Mouse (Mus musculus) neural tube, embryonic 12.5 days (tissue): ENCODE results near the gene Ppp1r9a. TPM values are rescaled to one million over a fixed set of nuclear protein-coding genes. Genes with fewer than 3 reads are reported as not detected.

Source experiments
- ATAC-seq: fragments of 200-750 bp; cut with Nextera tagmentation; 2 replicates; pipeline ENCODE4 v1.8.0; 2017; ENCODE audit warnings: low read depth, mild to moderate bottlenecking, moderate TSS enrichment, moderate library complexity; ENCODE audit not compliant: low FRiP score
- H3K27ac ChIP-seq: fragments of 300-500 bp; sonication (generic); 2 replicates; pipeline ENCODE4 v1.5.1; 2016
- H3K27me3 ChIP-seq: fragments of 300-500 bp; sonication (generic); replicated peaks from 2 replicates; pipeline ENCODE4 v1.6.1; 2016; ENCODE audit warnings: mild to moderate bottlenecking
- H3K36me3 ChIP-seq: fragments of 300-500 bp; sonication (generic); 2 replicates; pipeline ENCODE4 v1.6.1; 2016; ENCODE audit warnings: mild to moderate bottlenecking
- H3K4me1 ChIP-seq: fragments of 300-500 bp; sonication (generic); 2 replicates; pipeline ENCODE4 v1.6.1; 2016
- H3K4me2 ChIP-seq: fragments of 300-500 bp; sonication (generic); replicated peaks from 2 replicates; pipeline ENCODE4 v1.6.1; 2016; ENCODE audit warnings: mild to moderate bottlenecking
- H3K4me3 ChIP-seq: fragments of 300-500 bp; sonication (generic); 2 replicates; pipeline ENCODE4 v1.5.1; 2016
- H3K9ac ChIP-seq: fragments of 300-500 bp; sonication (generic); 2 replicates; pipeline ENCODE4 v1.6.1; 2016; ENCODE audit warnings: mild to moderate bottlenecking
- H3K9me3 ChIP-seq: fragments of 300-500 bp; sonication (generic); 2 replicates; pipeline ENCODE4 v1.6.1; 2016; ENCODE audit warnings: mild to moderate bottlenecking
- WGBS: fragments of 180-500 bp; shearing (Covaris S2); methylation state at CpG from one replicate; pipeline ENCODE4 v1.1.7; 2016; 5-methylcytosine and 5-hydroxymethylcytosine counted together
- polyA plus RNA-seq: library from polyadenylated mRNA; unstranded; fragments of >200 nt; fragmentation: Nextera tagmentation; extraction: Ambion mirVana; gene quantifications from 2 replicates; pipeline ENCODE4 v1.2.1, GENCODE M21; 2016

Ppp1r9a gene
- polyA plus RNA-seq, 1 experiment from 2014 or later, result 24.8 TPM

GRCm38 (mm10) chr6:5159385-5159791 lies 256.7 kb downstream of the Ppp1r9a start:
- ATAC-seq, result no peak
- WGBS, result 88% methylated on average over 7 of the region's 7 CpGs
- H3K4me3 ChIP-seq, result no peak overlapping the region
- H3K27ac ChIP-seq, result no peak overlapping the region
- H3K9me3 ChIP-seq, result no peaks in the 10 kb centered on the region
- no peaks in the 10 kb centered on the region for H3K4me1 ChIP-seq
- H3K27me3 ChIP-seq, result no peaks in the 10 kb centered on the region
- H3K4me2 ChIP-seq, result no peak overlapping the region
- peaks cover 13% of the 10 kb centered on the region; the same call in 1 of the 2 replicates for H3K36me3 ChIP-seq
- no peak overlapping the region for H3K9ac ChIP-seq

- peaks cover 13% of the 10 kb centered on the region; the same call in 1 of the 2 replicates for H3K36me3 ChIP-seq
- no peak for ATAC-seq
- no peaks in the 10 kb centered on the region for H3K4me1 ChIP-seq
- H3K4me3 ChIP-seq, result no peak overlapping the region
- no peaks in the 10 kb centered on the region for H3K9me3 ChIP-seq
- no peaks in the 10 kb centered on the region for H3K27me3 ChIP-seq
- 88% methylated on average over 6 of the region's 6 CpGs for WGBS
- H3K9ac ChIP-seq, result no peak overlapping the region
- H3K27ac ChIP-seq, result no peak overlapping the region
- no peak overlapping the region for H3K4me2 ChIP-seq
These were observed 259.3 kb downstream of the Ppp1r9a start for GRCm38 (mm10) chr6:5162052-5162451.

- Histone ChIP-seq H3K4me1 (peaks cover 6% of the 10 kb centered on the region; the same call in 1 of the 2 replicates), H3K4me3 (no peak overlapping the region), H3K9me3 (no peaks in the 10 kb centered on the region), H3K27ac (no peak overlapping the region), H3K36me3 (peaks cover 10% of the 10 kb centered on the region; the same call in 1 of the 2 replicates), H3K27me3 (no peaks in the 10 kb centered on the region), H3K4me2 (no peak overlapping the region), H3K9ac (no peak overlapping the region)
- WGBS, result 86% methylated on average over 14 of the region's 14 CpGs
- no peak for ATAC-seq
These were observed 260.9 kb downstream of the Ppp1r9a start for GRCm38 (mm10) chr6:5163507-5164144.

DNA sequence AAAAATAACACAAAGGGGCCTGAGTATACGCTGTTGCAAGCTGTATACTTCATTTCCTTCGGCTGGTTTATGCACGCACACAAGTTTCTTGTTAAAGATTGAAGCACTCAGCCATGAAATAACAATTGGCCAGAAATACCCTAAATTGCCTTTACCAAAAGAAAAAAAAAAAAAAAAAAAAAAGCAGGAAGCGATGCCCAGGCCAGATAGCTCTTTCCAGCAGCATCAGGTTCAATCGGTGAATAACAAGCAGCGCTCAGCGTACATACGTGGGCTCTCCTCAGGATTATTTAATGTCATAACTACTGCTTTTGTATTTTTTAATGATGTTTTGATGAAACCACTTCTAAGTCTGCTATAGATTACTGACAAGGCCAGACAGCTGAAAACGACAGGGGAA lies 262.1 kb downstream of the Ppp1r9a start:
- no peak overlapping the region for H3K4me2 ChIP-seq
- no peak overlapping the region for H3K4me3 ChIP-seq
- H3K27me3 ChIP-seq, result no peaks in the 10 kb centered on the region
- WGBS, result 84% methylated on average over 9 of the region's 9 CpGs
- ATAC-seq, result no peak
- H3K36me3 ChIP-seq, result peaks cover 5% of the 10 kb centered on the region; the same call in 1 of the 2 replicates
- no peaks in the 10 kb centered on the region for H3K9me3 ChIP-seq
- H3K9ac ChIP-seq, result no peak overlapping the region
- H3K27ac ChIP-seq, result no peak overlapping the region
- H3K4me1 ChIP-seq, result peaks cover 6% of the 10 kb centered on the region; the same call in 1 of the 2 replicates

DNA sequence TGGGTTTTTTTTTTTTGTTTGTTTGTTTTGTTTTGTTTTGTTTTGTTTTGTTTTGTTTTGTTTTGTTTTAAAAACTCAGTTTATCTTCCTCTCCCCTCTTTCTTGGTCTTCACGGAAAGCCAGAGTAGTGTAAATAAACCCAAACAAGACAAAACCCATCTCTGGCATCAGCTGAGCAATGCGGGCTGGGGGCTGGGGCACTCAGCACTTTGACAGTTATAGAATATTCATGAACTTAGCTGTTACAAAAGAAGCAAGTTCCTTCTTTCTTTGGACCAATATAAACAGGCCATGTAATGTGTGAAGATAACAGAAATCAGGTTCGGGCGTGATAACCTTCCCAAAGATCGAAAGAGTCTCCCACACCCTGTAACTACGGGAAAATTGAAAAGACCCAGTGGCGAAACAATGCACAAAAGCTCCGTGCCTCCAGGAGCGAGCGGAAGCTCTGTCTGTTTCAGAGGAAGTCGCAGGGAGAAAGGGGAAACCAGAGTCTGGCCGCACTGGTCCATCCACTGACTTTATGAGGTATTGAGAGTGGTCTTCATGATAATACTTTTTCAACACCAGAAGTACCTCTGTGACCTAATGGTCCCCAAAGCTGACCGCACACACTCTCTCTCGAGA lies 264.4 kb downstream of the Ppp1r9a start:
- Histone ChIP-seq H3K27ac (no peak overlapping the region), H3K36me3 (no peaks in the 10 kb centered on the region), H3K9me3 (no peaks in the 10 kb centered on the region), H3K27me3 (no peaks in the 10 kb centered on the region), H3K9ac (no peak overlapping the region), H3K4me2 (peak overlapping the region; percentile 36), H3K4me1 (peaks cover 6% of the 10 kb centered on the region; the same call in 1 of the 2 replicates), H3K4me3 (no peak overlapping the region)
- WGBS, result 43% methylated on average over 14 of the region's 14 CpGs
- no peak for ATAC-seq

- Histone ChIP-seq H3K9me3 (no peaks in the 10 kb centered on the region), H3K9ac (no peak overlapping the region), H3K27me3 (no peaks in the 10 kb centered on the region), H3K36me3 (no peaks in the 10 kb centered on the region), H3K4me1 (peaks cover 6% of the 10 kb centered on the region; the same call in 1 of the 2 replicates), H3K27ac (no peak overlapping the region), H3K4me3 (no peak overlapping the region), H3K4me2 (no peak overlapping the region)
- WGBS, result 79% methylated on average over 9 of the region's 9 CpGs
- no peak for ATAC-seq
These were observed 265.4 kb downstream of the Ppp1r9a start for GRCm38 (mm10) chr6:5168158-5168557.

GRCm38 (mm10) chr6:5171418-5171817 lies 268.7 kb downstream of the Ppp1r9a start:
- no peak overlapping the region for H3K27ac ChIP-seq
- H3K9me3 ChIP-seq, result no peaks in the 10 kb centered on the region
- no peaks in the 10 kb centered on the region for H3K27me3 ChIP-seq
- no peak overlapping the region for H3K9ac ChIP-seq
- ATAC-seq, result no peak
- H3K4me2 ChIP-seq, result no peak overlapping the region
- H3K36me3 ChIP-seq, result no peaks in the 10 kb centered on the region
- 72% methylated on average over 4 of the region's 4 CpGs for WGBS
- H3K4me1 ChIP-seq, result peaks cover 6% of the 10 kb centered on the region; the same call in 1 of the 2 replicates
- no peak overlapping the region for H3K4me3 ChIP-seq

DNA sequence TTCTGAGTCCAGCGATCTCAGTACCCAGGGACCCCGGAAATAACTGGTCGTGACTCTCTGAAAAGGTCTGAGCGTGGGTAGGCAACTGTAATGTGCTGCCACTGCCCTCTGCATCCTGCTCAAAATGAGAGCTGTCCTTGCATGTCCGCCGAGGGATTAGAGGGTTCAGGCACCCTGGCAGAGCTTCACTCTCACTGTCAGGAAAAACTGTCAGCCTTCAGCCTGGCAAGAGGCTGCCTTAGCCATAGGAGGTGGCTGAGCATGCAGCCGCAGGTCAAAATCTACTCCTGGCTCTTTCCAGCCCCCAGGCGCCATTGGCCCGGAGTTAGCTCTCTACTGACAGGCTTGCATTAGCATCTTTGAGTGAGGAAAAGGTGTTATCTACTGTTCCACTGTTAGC lies 269.9 kb downstream of the Ppp1r9a start:
- no peak for ATAC-seq
- H3K9me3 ChIP-seq, result no peaks in the 10 kb centered on the region
- peaks cover 2% of the 10 kb centered on the region; the same call in 1 of the 2 replicates for H3K4me1 ChIP-seq
- H3K9ac ChIP-seq, result no peak overlapping the region
- H3K4me2 ChIP-seq, result no peak overlapping the region
- no peak overlapping the region for H3K27ac ChIP-seq
- H3K36me3 ChIP-seq, result no peaks in the 10 kb centered on the region
- WGBS, result 82% methylated on average over 9 of the region's 9 CpGs
- H3K27me3 ChIP-seq, result no peaks in the 10 kb centered on the region
- no peak overlapping the region for H3K4me3 ChIP-seq

DNA sequence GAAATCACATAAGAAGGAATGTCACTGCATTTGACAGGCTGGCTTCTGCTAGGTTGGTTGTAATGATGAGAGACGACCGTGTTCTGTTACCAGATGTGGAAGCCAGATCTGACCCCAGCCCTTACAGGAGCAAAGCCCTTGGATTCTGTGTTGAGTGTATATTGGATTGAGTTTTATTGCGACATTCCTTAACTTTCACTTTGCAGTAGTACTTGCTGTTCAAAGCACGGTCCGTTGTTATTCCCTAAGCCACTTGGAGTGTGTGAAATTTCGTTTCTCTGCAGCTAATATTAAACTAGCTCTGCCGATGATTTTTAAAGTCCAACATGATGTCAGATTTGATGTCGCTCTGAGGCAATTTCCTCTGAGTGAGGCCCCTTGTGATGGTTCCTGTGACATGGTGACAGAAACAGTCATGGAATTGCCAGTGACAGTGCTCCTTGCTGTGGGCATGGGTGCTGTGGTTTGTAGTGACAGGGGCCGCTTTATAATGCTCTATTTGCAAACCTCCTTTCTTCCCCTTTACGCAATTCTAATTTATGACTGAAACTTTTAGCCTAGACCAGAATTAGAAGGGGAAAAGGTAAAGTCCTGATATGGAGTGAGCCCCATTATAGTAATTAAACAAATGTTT lies 271.6 kb downstream of the Ppp1r9a start:
- Histone ChIP-seq H3K27me3 (no peaks in the 10 kb centered on the region), H3K36me3 (no peaks in the 10 kb centered on the region), H3K4me3 (no peak overlapping the region), H3K4me1 (peaks cover 9% of the 10 kb centered on the region; the same call in 1 of the 2 replicates), H3K27ac (no peak overlapping the region), H3K9ac (no peak overlapping the region), H3K4me2 (no peak overlapping the region), H3K9me3 (no peaks in the 10 kb centered on the region)
- 92% methylated on average over 10 of the region's 10 CpGs for WGBS
- no peak for ATAC-seq

GRCm38 (mm10) chr6:5177967-5178891 lies 275.5 kb downstream of the Ppp1r9a start:
- ATAC-seq, result peak; percentile 86
- H3K27me3 ChIP-seq, result no peaks in the 10 kb centered on the region
- H3K4me1 ChIP-seq, result peaks cover 9% of the 10 kb centered on the region; the same call in 1 of the 2 replicates
- H3K36me3 ChIP-seq, result no peaks in the 10 kb centered on the region
- H3K4me2 ChIP-seq, result peak overlapping the region; percentile 51
- H3K9me3 ChIP-seq, result no peaks in the 10 kb centered on the region
- no peak overlapping the region for H3K9ac ChIP-seq
- 0 out of 2 replicates have a peak overlapping the region, but pooled peaks have one; percentile 9 for H3K4me3 ChIP-seq
- WGBS, result 28% methylated on average over 19 of the region's 19 CpGs
- H3K27ac ChIP-seq, result no peak overlapping the region

DNA sequence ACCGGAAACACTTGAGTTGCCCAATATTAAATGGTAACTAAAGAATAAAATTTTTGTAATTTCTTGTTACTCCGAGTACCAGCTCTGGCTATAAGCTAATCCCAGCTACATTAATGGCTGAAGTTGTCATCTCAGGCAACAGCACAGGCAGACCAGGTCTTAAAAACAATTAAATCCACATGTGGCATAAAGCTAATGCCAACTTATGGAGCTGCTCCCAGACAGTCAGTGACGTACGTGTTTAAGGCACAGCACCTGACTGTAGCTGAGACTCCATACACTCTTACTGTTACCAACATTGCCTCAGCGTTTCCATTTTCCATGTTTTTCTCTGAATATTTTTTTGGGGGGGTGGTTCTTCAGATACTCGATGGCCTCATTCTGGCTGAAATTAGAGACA lies 276.5 kb downstream of the Ppp1r9a start:
- ATAC-seq, result no peak
- no peaks in the 10 kb centered on the region for H3K27me3 ChIP-seq
- H3K9me3 ChIP-seq, result no peaks in the 10 kb centered on the region
- no peak overlapping the region for H3K27ac ChIP-seq
- no peak overlapping the region for H3K9ac ChIP-seq
- peaks cover 9% of the 10 kb centered on the region; the same call in 1 of the 2 replicates for H3K4me1 ChIP-seq
- no peaks in the 10 kb centered on the region for H3K36me3 ChIP-seq
- 95% methylated on average over 6 of the region's 6 CpGs for WGBS
- no peak overlapping the region for H3K4me3 ChIP-seq
- no peak overlapping the region for H3K4me2 ChIP-seq
